8 mouse cellular contexts compared by ENCODE assay signal in the genomic region with DNA sequence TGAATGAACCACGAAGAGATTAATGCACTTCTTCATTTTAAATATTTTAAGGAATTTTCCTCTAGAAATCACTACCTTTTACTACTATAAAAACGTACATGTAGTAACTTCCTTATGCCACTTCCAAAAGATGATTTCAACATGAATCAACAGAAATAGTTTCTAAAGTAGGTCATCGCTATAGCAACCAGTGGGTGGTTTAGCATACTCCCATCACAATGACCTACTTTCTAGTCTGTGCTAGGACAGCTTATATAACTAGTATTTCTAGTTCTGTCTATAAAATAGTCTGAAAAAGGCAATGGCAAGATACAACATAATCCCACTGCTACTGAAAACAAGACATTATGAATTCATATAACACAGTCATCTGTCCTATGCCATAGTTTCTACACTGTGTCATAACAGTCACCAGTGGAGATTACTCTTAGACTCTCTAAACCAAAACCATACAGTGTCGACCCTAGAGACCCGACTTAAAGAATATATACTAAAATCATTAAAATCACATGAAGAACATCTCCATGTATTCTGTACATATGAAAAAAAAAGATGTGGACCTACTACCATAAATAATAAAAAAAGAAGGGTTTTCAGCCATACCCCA. TPM values are rescaled to one million over a fixed set of nuclear protein-coding genes. Genes with fewer than 3 reads are reported as not detected.
DNase-seq lines count a peak whose midpoint lies in the region; ATAC-seq lines count a peak whose summit lies in the region.

No protein-coding gene starts in this region.

- 74% methylated on average over 5 of the region's 5 CpGs for WGBS in forebrain, embryonic 13.5 days
- WGBS in forebrain, embryonic 12.5 days: 83% methylated on average over 5 of the region's 5 CpGs
- WGBS in large intestine, adult 2 months: 40% methylated on average over 5 of the region's 5 CpGs

- no peaks in the 10 kb centered on the region for H3K36me3 ChIP-seq in forebrain, embryonic 13.5 days (ENCODE audit: poor library complexity, severe bottlenecking)
- H3K36me3 ChIP-seq in forebrain, embryonic 12.5 days (replicated peaks): no peaks in the 10 kb centered on the region

- peak; percentile 9 for DNase-seq in layer of hippocampus, adult 11-12 months (ENCODE audit: low spot score)
- no peak for DNase-seq in layer of hippocampus, postnatal 25 days (ENCODE audit: extremely low spot score in 1 of 2, low spot score in 1 of 2)
- peak; percentile 79 for DNase-seq in CD4-positive helper T cell, adult 2 months (ENCODE audit: low read depth, low spot score)
- DNase-seq in large intestine, adult 2 months (ENCODE audit: low read depth, low spot score): peak; percentile 79
- no peak for DNase-seq in spleen, adult 12 weeks (ENCODE audit: low spot score)
- DNase-seq in right cerebral cortex, postnatal 36 days (ENCODE audit: low spot score in 2 of 2): no peak

- no peaks in the 10 kb centered on the region for H3K4me1 ChIP-seq in forebrain, embryonic 13.5 days
- no peaks in the 10 kb centered on the region for H3K4me1 ChIP-seq in forebrain, embryonic 12.5 days

- no peak overlapping the region for H3K27ac ChIP-seq in forebrain, embryonic 13.5 days
- H3K27ac ChIP-seq in forebrain, embryonic 12.5 days: no peak overlapping the region

- no peak overlapping the region for H3K4me3 ChIP-seq in forebrain, embryonic 13.5 days
- H3K4me3 ChIP-seq in forebrain, embryonic 12.5 days (replicated peaks): no peak overlapping the region

- no peak overlapping the region for H3K4me2 ChIP-seq in forebrain, embryonic 13.5 days
- no peak overlapping the region for H3K4me2 ChIP-seq in forebrain, embryonic 12.5 days

- peak; percentile 45; the same call in 1 of the 2 replicates for ATAC-seq in forebrain, embryonic 13.5 days
- ATAC-seq in forebrain, embryonic 12.5 days (ENCODE audit: low FRiP score): no peak

- no peaks in the 10 kb centered on the region for H3K9me3 ChIP-seq in forebrain, embryonic 13.5 days (replicated peaks)
- H3K9me3 ChIP-seq in forebrain, embryonic 12.5 days: no peaks in the 10 kb centered on the region

- H3K27me3 ChIP-seq in forebrain, embryonic 13.5 days: no peaks in the 10 kb centered on the region
- H3K27me3 ChIP-seq in forebrain, embryonic 12.5 days: no peaks in the 10 kb centered on the region

- H3K9ac ChIP-seq in forebrain, embryonic 13.5 days: no peak overlapping the region
- no peak overlapping the region for H3K9ac ChIP-seq in forebrain, embryonic 12.5 days

RNA-seq across cellular contexts. Expression of gene Cry1, which starts 23.0 kb away (rescaled TPM):
- 27.1 and 28.6 TPM in 2 replicates for polyA plus RNA-seq in forebrain, embryonic 13.5 days (2015; fragmentation: Nextera tagmentation; extraction: Ambion mirVana)
- polyA plus RNA-seq in forebrain, embryonic 12.5 days (2016; fragmentation: Nextera tagmentation; extraction: Ambion mirVana): 36.0 and 37.4 TPM in 2 replicates
- 10 to 100 TPM; 10.0 to 11.1 TPM for total RNA-seq in layer of hippocampus, postnatal 25 days (2021)
- polyA plus RNA-seq in large intestine, adult 2 months (2012; rRNA removed): 6.2 and 6.3 TPM in 2 replicates

RNA-seq across cellular contexts. Expression of gene Mterf2, which starts 34.0 kb away (rescaled TPM):
- polyA plus RNA-seq in forebrain, embryonic 13.5 days (2015; fragmentation: Nextera tagmentation; extraction: Ambion mirVana): 25.6 and 26.6 TPM in 2 replicates
- polyA plus RNA-seq in forebrain, embryonic 12.5 days (2016; fragmentation: Nextera tagmentation; extraction: Ambion mirVana): 26.1 and 30.0 TPM in 2 replicates
- 10 to 100 TPM; 16.2 to 17.8 TPM for total RNA-seq in layer of hippocampus, postnatal 25 days (2021)
- polyA plus RNA-seq in large intestine, adult 2 months (2012; rRNA removed): 2.2 and 4.6 TPM in 2 replicates

RNA-seq across cellular contexts. Expression of gene Tmem263, which starts 59.4 kb away (rescaled TPM):
- polyA plus RNA-seq in forebrain, embryonic 13.5 days (2015; fragmentation: Nextera tagmentation; extraction: Ambion mirVana): 57.5 and 58.5 TPM in 2 replicates
- 60.6 and 61.6 TPM in 2 replicates for polyA plus RNA-seq in forebrain, embryonic 12.5 days (2016; fragmentation: Nextera tagmentation; extraction: Ambion mirVana)
- 10 to 100 TPM; 25.6 to 27.5 TPM for total RNA-seq in layer of hippocampus, postnatal 25 days (2021)
- 2.4 and 3.8 TPM in 2 replicates for polyA plus RNA-seq in large intestine, adult 2 months (2012; rRNA removed)

RNA-seq across cellular contexts. Expression of gene Fhl4, which starts 59.6 kb away (rescaled TPM):
- 2.2 and 2.3 TPM in 2 replicates for polyA plus RNA-seq in forebrain, embryonic 13.5 days (2015; fragmentation: Nextera tagmentation; extraction: Ambion mirVana)
- 1.3 and 2.0 TPM in 2 replicates for polyA plus RNA-seq in forebrain, embryonic 12.5 days (2016; fragmentation: Nextera tagmentation; extraction: Ambion mirVana)
- under 1 TPM; 0.77 to 0.86 TPM for total RNA-seq in layer of hippocampus, postnatal 25 days (2021)
- polyA plus RNA-seq in large intestine, adult 2 months (2012; rRNA removed): 0.14 and 0.18 TPM in 2 replicates

Comparison
In these comparisons a context has a peak if more than half of its experiments do, and no peak if none do; other contexts are left out.
1. DNase-seq: peak in layer of hippocampus, adult 11-12 months (single experiment), CD4-positive helper T cell, adult 2 months (single experiment) and large intestine, adult 2 months (single experiment); none in layer of hippocampus, postnatal 25 days (0 of 2), spleen, adult 12 weeks (single experiment) and right cerebral cortex, postnatal 36 days (0 of 2).
2. RNA of gene Tmem263, which starts 59.4 kb away (polyA plus RNA-seq): 60.6 to 61.6 TPM in forebrain, embryonic 12.5 days and 57.5 to 58.5 TPM in forebrain, embryonic 13.5 days; 2.4 to 3.8 TPM in large intestine, adult 2 months; every median in the first group is over 10 times any median in the second.